Mouse (Mus musculus) hindbrain, postnatal 0 days (tissue): ENCODE measurements around the gene Trpm1. TPM values are rescaled to one million over a fixed set of nuclear protein-coding genes. Genes with fewer than 3 reads are reported as not detected.

Source experiments
- ATAC-seq: fragments of 200-750 bp; cut with Nextera tagmentation; 2 replicates; pipeline ENCODE4 v1.8.0; 2017; ENCODE audit warnings: mild to moderate bottlenecking, moderate TSS enrichment, moderate library complexity
- DNase-seq: peaks from one replicate; pipeline ENCODE4 v3.0.0-alpha.2; 2015; ENCODE audit warnings: low spot score
- H3K27ac ChIP-seq: fragments of 300-500 bp; sonication (generic); 2 replicates; pipeline ENCODE4 v1.5.1; 2014; ENCODE audit warnings: mild to moderate bottlenecking
- H3K27me3 ChIP-seq: fragments of 300-500 bp; sonication (generic); 2 replicates; pipeline ENCODE4 v1.6.1; 2014; ENCODE audit warnings: low read length, mixed read lengths; ENCODE audit not compliant: insufficient read depth
- H3K36me3 ChIP-seq: fragments of 300-500 bp; sonication (generic); 2 replicates; pipeline ENCODE4 v1.6.1; 2014; ENCODE audit warnings: low read length, mixed read lengths; ENCODE audit not compliant: insufficient read depth
- H3K4me1 ChIP-seq: fragments of 300-500 bp; sonication (generic); 2 replicates; pipeline ENCODE4 v1.6.1; 2014; ENCODE audit warnings: antibody characterized with exemption, low read length, mixed read lengths; ENCODE audit not compliant: insufficient read depth
- H3K4me2 ChIP-seq: fragments of 300-500 bp; sonication (generic); 2 replicates; pipeline ENCODE4 v1.6.1; 2014; ENCODE audit warnings: low read depth, mild to moderate bottlenecking, low read length, moderate library complexity, mixed read lengths
- H3K4me3 ChIP-seq: fragments of 300-500 bp; sonication (generic); 2 replicates; pipeline ENCODE4 v1.5.1; 2014; ENCODE audit warnings: low read length
- H3K9ac ChIP-seq: fragments of 300-500 bp; sonication (generic); replicated peaks from 2 replicates; pipeline ENCODE4 v1.6.1; 2014; ENCODE audit warnings: mild to moderate bottlenecking, low read length, moderate library complexity, mixed read lengths
- H3K9me3 ChIP-seq: fragments of 300-500 bp; sonication (generic); 2 replicates; pipeline ENCODE4 v1.6.1; 2016; ENCODE audit warnings: low read length, mixed read lengths
- CTCF ChIP-seq: IDR thresholded peaks from 2 replicates; pipeline ENCODE4 v1.5.1; 2016; ENCODE audit warnings: antibody characterized with exemption, control low read depth, low read depth
- WGBS: fragments of 180-500 bp; shearing (Covaris S2); extraction: QIAGEN DNeasy Blood & Tissue Kit; methylation state at CpG from one replicate; pipeline ENCODE4 v1.1.7; 2014; 5-methylcytosine and 5-hydroxymethylcytosine counted together
- polyA plus RNA-seq: library from polyadenylated mRNA; unstranded; fragments of >200 nt; fragmentation: Nextera tagmentation; extraction: Ambion mirVana; gene quantifications from 2 replicates; pipeline ENCODE4 v1.2.1, GENCODE M21; 2015
- total RNA-seq: library from RNA; depleted of rRNA; stranded (reverse); fragments of >200 nt; gene quantifications from 2 replicates; pipeline ENCODE4 v1.2.3, GENCODE M21; 2014

The Trpm1 gene
- total and polyA plus RNA-seq, 2 experiments from 2014 or later, result 0.16 to 0.33 TPM

GRCm38 (mm10) chr7:64163890-64164289 is 10.3 kb downstream of the Trpm1 start:
- no peak for DNase-seq
- Histone ChIP-seq H3K9ac (no peak overlapping the region), H3K9me3 (no peaks in the 10 kb centered on the region), H3K27ac (no peak overlapping the region), H3K27me3 (no peaks in the 10 kb centered on the region), H3K4me3 (no peak overlapping the region), H3K36me3 (no peaks in the 10 kb centered on the region), H3K4me2 (no peak overlapping the region), H3K4me1 (no peaks in the 10 kb centered on the region)
- WGBS, result 84% methylated on average over 1 of the region's 1 CpGs
- no peak for TF ChIP-seq CTCF
- no peak for ATAC-seq

- no peaks in the 10 kb centered on the region for H3K4me1 ChIP-seq
- no peak overlapping the region for H3K4me3 ChIP-seq
- H3K9ac ChIP-seq, result no peak overlapping the region
- no peak overlapping the region for H3K27ac ChIP-seq
- WGBS, result 58% methylated on average over 3 of the region's 3 CpGs
- peak; percentile 86 for TF ChIP-seq CTCF
- H3K9me3 ChIP-seq, result no peaks in the 10 kb centered on the region
- no peaks in the 10 kb centered on the region for H3K27me3 ChIP-seq
- H3K4me2 ChIP-seq, result no peak overlapping the region
- DNase-seq (peak; percentile 79), ATAC-seq (peak; percentile 63)
- H3K36me3 ChIP-seq, result no peaks in the 10 kb centered on the region
Observed at GRCm38 (mm10) chr7:64164997-64165396, 11.4 kb downstream of the Trpm1 start.

DNA sequence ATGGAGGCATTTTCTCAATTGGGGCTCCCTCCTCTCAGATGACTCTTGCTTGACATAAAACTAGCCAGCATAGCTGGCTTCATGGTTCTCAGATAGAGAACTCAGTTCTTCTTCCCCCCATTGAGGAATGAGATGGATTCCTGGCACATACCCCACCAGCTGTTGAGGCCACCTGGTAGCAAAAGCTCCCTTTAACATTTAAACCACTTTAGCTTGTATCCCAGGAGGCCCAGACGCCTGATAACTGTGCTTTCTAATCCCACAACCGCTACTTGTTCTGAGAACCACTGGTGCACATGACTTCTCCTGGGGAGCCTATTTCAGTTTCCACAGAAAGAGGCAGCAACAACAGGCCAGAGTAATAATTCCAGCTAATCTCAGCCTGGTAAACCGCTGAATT is 12.4 kb downstream of the Trpm1 start:
- no peaks in the 10 kb centered on the region for H3K9me3 ChIP-seq
- no peak for TF ChIP-seq CTCF
- 59% methylated on average over 3 of the region's 3 CpGs for WGBS
- H3K4me2 ChIP-seq, result no peak overlapping the region
- no peaks in the 10 kb centered on the region for H3K27me3 ChIP-seq
- H3K4me3 ChIP-seq, result no peak overlapping the region
- H3K36me3 ChIP-seq, result no peaks in the 10 kb centered on the region
- H3K27ac ChIP-seq, result no peak overlapping the region
- no peak for DNase-seq
- no peak for ATAC-seq
- no peak overlapping the region for H3K9ac ChIP-seq
- no peaks in the 10 kb centered on the region for H3K4me1 ChIP-seq

GRCm38 (mm10) chr7:64166724-64167123 is 13.1 kb downstream of the Trpm1 start:
- H3K36me3 ChIP-seq, result no peaks in the 10 kb centered on the region
- H3K27me3 ChIP-seq, result no peaks in the 10 kb centered on the region
- H3K27ac ChIP-seq, result no peak overlapping the region
- no peak overlapping the region for H3K9ac ChIP-seq
- DNase-seq (no peak), ATAC-seq (no peak)
- H3K4me1 ChIP-seq, result no peaks in the 10 kb centered on the region
- no peak for TF ChIP-seq CTCF
- H3K4me3 ChIP-seq, result no peak overlapping the region
- no peak overlapping the region for H3K4me2 ChIP-seq
- no peaks in the 10 kb centered on the region for H3K9me3 ChIP-seq

DNA sequence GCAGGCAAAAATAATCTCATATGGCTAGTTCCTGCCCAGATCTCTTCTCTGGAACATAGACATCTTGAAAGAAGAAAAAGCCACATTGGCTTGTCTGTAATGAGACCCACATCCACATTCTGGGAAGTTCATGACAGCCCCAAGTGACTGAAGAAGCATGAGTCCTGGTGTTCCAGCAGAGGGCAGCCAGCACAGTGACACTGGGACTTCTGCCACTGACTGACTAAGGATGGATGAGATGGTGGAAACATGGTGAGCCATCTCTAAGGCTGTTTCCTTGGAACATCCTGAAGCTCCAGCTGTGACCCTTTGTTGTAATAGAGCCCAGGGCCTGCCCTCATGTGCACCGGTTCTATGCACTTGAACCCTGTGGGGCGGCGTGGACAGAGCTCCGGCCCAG is 25.7 kb downstream of the Trpm1 start:
- Histone ChIP-seq H3K4me3 (no peak overlapping the region), H3K9ac (no peak overlapping the region), H3K4me2 (no peak overlapping the region), H3K27ac (no peak overlapping the region), H3K27me3 (no peaks in the 10 kb centered on the region), H3K9me3 (no peaks in the 10 kb centered on the region), H3K4me1 (no peaks in the 10 kb centered on the region), H3K36me3 (no peaks in the 10 kb centered on the region)
- whole genome bisulfite sequencing, result 88% methylated on average over 4 of the region's 4 CpGs
- DNase-seq (no peak), ATAC-seq (no peak)
- peak; percentile 42 for TF ChIP-seq CTCF

DNA sequence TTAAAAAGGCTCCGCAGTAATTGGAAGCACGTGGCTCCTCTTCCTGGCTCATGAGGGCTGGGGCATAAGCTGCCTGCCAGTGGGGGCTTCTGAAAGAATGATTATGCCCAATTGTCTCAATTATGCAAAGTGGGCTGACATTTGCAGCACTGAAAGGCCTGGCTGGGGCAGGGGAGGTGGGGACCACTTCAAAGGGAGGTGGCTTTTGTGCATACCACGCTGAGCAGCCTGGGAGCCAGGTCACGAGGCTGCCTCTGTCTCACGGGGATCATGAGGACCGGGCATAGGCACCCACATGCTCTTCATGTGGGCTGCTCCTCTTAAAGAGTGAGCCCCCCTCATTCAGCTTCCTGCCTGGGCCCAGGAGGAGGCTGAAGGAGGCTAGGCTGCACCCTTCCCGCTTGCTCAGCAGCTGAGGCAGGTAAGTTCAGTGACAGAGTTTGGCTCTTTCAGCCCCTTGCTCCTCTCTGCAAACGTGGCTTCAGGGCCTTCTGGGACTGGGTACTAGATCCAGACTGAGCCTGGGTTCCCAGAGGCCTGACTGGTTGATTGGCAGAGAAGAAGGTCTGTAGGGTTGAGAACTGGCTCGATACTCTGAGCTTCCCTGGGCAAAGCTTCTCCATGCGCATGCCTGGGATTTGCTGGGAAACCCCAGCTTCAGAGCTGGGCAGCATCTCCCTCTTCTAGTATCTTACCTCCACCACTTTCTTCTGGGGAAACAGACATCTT is 31.7 kb downstream of the Trpm1 start:
- Histone ChIP-seq H3K4me2 (no peak overlapping the region), H3K36me3 (no peaks in the 10 kb centered on the region), H3K27me3 (no peaks in the 10 kb centered on the region), H3K9me3 (no peaks in the 10 kb centered on the region), H3K9ac (no peak overlapping the region), H3K4me3 (no peak overlapping the region), H3K27ac (no peak overlapping the region), H3K4me1 (no peaks in the 10 kb centered on the region)
- no peak for ATAC-seq
- no peak for DNase-seq
- WGBS, result 31% methylated on average over 10 of the region's 10 CpGs
- no peak for TF ChIP-seq CTCF

GRCm38 (mm10) chr7:64185932-64186312 is 32.3 kb downstream of the Trpm1 start:
- ATAC-seq (no peak), DNase-seq (no peak)
- Histone ChIP-seq H3K4me1 (no peaks in the 10 kb centered on the region), H3K27me3 (no peaks in the 10 kb centered on the region), H3K4me3 (no peak overlapping the region), H3K9ac (no peak overlapping the region), H3K4me2 (no peak overlapping the region), H3K9me3 (no peaks in the 10 kb centered on the region), H3K27ac (no peak overlapping the region), H3K36me3 (no peaks in the 10 kb centered on the region)
- WGBS, result 86% methylated on average over 3 of the region's 3 CpGs
- no peak for TF ChIP-seq CTCF
